Comparison of ENCODE assay signal across 7 mouse cellular contexts in genomic region chr8:4800524-4801122, GRCm38 (mm10). TPM values are rescaled to one million over a fixed set of nuclear protein-coding genes. Genes with fewer than 3 reads are reported as not detected.
A peak's percentile ranks its signal among the peaks of the same experiment; 100 is the strongest.
DNase-seq lines count a peak whose midpoint lies in the region; ATAC-seq and TF ChIP-seq lines count a peak whose summit lies in the region.

No protein-coding gene starts in this region.

- DNase-seq in layer of hippocampus, adult 2 months (ENCODE audit: low spot score in 2 of 2): peak in 1 of 2 experiments; percentile 45
- no peak for DNase-seq in layer of hippocampus, adult 9-10 months (ENCODE audit: low spot score)
- DNase-seq in NIH3T3 (ENCODE audit: low read depth): peak; percentile 80
- DNase-seq in embryo, embryonic 9.5 days (ENCODE audit: extremely low spot score): peak; percentile 41
- DNase-seq in kidney, adult 8-10 months: peak; percentile 14 to 76
- DNase-seq in lung, embryonic 14.5 days: peak; percentile 76
- DNase-seq in retina, postnatal 7 days (ENCODE audit: low read depth, low spot score): peak; percentile 17

- H3K4me2 ChIP-seq in lung, embryonic 14.5 days: no peak overlapping the region

- TF ChIP-seq CTCF in layer of hippocampus, adult 2 months (conservative IDR thresholded peaks at IDR 0.05): peak; percentile 72
- TF ChIP-seq CTCF in lung, embryonic 14.5 days (IDR thresholded peaks at IDR 0.05; ENCODE audit: low read depth): peak; percentile 64

- no peak overlapping the region for H3K9ac ChIP-seq in lung, embryonic 14.5 days

- no peaks in the 10 kb centered on the region for H3K9me3 ChIP-seq in lung, embryonic 14.5 days (ENCODE audit: low read depth, low read length)

- no peaks in the 10 kb centered on the region for H3K27me3 ChIP-seq in lung, embryonic 14.5 days (ENCODE audit: insufficient read depth, low read length)

- 45% methylated on average over 19 of the region's 19 CpGs for WGBS in lung, embryonic 14.5 days

- peak; percentile 44; the same call in 1 of the 2 replicates for ATAC-seq in lung, embryonic 14.5 days (ENCODE audit: insufficient read depth)

- H3K4me1 ChIP-seq in lung, embryonic 14.5 days (ENCODE audit: insufficient read depth): no peaks in the 10 kb centered on the region

- no peak overlapping the region for H3K27ac ChIP-seq in layer of hippocampus, adult 2 months
- no peak overlapping the region for H3K27ac ChIP-seq in lung, embryonic 14.5 days (ENCODE audit: low read depth)

- H3K36me3 ChIP-seq in lung, embryonic 14.5 days (ENCODE audit: insufficient read depth): no peaks in the 10 kb centered on the region

- no peak overlapping the region for H3K4me3 ChIP-seq in layer of hippocampus, adult 2 months
- H3K4me3 ChIP-seq in lung, embryonic 14.5 days (ENCODE audit: low read depth, low read length): no peak overlapping the region

RNA-seq across cellular contexts. Expression of gene Shcbp1, which starts 21.3 kb away (rescaled TPM):
- total RNA-seq in layer of hippocampus, adult 2 months (2021): 1 to 10 TPM in 1 of 2 experiments, under 1 TPM in 1; 0.83 to 1.3 TPM
- polyA plus RNA-seq in lung, embryonic 14.5 days (2014; fragmentation: Nextera tagmentation; extraction: Ambion mirVana): 109 and 112 TPM in 2 replicates
